In the genomic region with DNA sequence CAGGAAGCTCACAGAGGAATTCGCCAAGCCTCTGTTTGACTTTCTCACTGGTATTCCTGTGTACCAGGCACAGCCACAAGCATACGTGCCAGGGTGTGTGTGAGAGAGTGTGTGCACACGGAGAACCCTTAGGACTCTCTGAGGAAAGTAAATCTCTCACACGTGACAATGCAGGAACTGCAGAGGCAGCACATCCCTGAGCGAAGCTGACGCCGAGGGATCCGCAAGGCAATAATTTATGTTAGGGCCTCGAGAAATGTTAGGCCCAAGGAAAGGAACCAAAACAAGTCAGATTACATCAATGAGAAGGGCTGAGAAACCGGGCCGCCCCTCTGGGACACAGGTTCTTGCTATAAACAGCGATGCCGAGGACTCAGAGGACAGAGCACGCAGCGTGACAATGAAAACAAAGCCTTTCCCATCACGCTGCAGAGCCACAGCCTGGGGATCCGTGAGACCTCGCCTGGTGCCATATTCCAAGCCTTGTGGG, we compare ENCODE assay signal across 8 mouse cellular contexts.
A peak's percentile ranks its signal among the peaks of the same experiment; 100 is the strongest.
DNase-seq lines count a peak whose midpoint lies in the region; ATAC-seq and TF ChIP-seq lines count a peak whose summit lies in the region.

No protein-coding gene starts in this region.

- no peaks in the 10 kb centered on the region for H3K9me3 ChIP-seq in hindbrain, embryonic 15.5 days
- no peaks in the 10 kb centered on the region for H3K9me3 ChIP-seq in midbrain, embryonic 14.5 days (ENCODE audit: control insufficient read depth, low read length)

- ATAC-seq in hindbrain, embryonic 15.5 days (ENCODE audit: low FRiP score, low read depth): peak; percentile 83
- ATAC-seq in midbrain, embryonic 14.5 days (ENCODE audit: low FRiP score, low TSS enrichment): 0 out of 2 replicates have a peak, but pooled peaks have one; percentile 63
- no peak for ATAC-seq in megakaryocyte progenitor cell, adult 5-6 weeks (replicated peaks; ENCODE audit: poor library complexity)

- H3K4me2 ChIP-seq in hindbrain, embryonic 15.5 days: peak overlapping the region; percentile 39
- H3K4me2 ChIP-seq in midbrain, embryonic 14.5 days (ENCODE audit: low read length): peak overlapping the region; percentile 42

- DNase-seq in gastrocnemius, adult 2 months: peak; percentile 60
- no peak for DNase-seq in gastrocnemius, postnatal 25 days
- DNase-seq in midbrain, embryonic 14.5 days: peak; percentile 75
- no peak for DNase-seq in spleen, postnatal 36 days (ENCODE audit: low spot score in 2 of 2)
- DNase-seq in urinary bladder, postnatal 10 days (ENCODE audit: low spot score): no peak

- peak overlapping the region; percentile 48 for H3K27ac ChIP-seq in gastrocnemius, adult 2 months
- H3K27ac ChIP-seq in brown adipose tissue, adult 24 weeks (replicated peaks; ENCODE audit: low read depth, low read length): peak overlapping the region; percentile 26; the same call in 1 of the 2 replicates
- H3K27ac ChIP-seq in hindbrain, embryonic 15.5 days (replicated peaks): peak overlapping the region; percentile 77
- H3K27ac ChIP-seq in midbrain, embryonic 14.5 days (replicated peaks; ENCODE audit: low read depth, low read length): peak overlapping the region; percentile 74

- no peak for TF ChIP-seq CTCF in gastrocnemius, adult 2 months (IDR thresholded peaks at IDR 0.05)

- intact Hi-C loops in gastrocnemius, adult 2 months (cut with DNase I): loop anchor here (5.0 kb wide), 1 partner anchor 348 kb away; no protein-coding TSS in a partner anchor

- H3K4me1 ChIP-seq in brown adipose tissue, adult 24 weeks (ENCODE audit: control insufficient read depth, insufficient read depth, insufficient read length, low read length): peaks cover 14% of the 10 kb centered on the region
- peaks cover 26% of the 10 kb centered on the region for H3K4me1 ChIP-seq in hindbrain, embryonic 15.5 days (replicated peaks)
- peaks cover 18% of the 10 kb centered on the region for H3K4me1 ChIP-seq in midbrain, embryonic 14.5 days (ENCODE audit: control insufficient read depth, insufficient read depth, low read length)

- H3K9ac ChIP-seq in hindbrain, embryonic 15.5 days: peak overlapping the region; percentile 26; the same call in 1 of the 2 replicates
- H3K9ac ChIP-seq in midbrain, embryonic 14.5 days (replicated peaks; ENCODE audit: low read length): peak overlapping the region; percentile 39

- no peak overlapping the region for H3K4me3 ChIP-seq in gastrocnemius, adult 2 months
- H3K4me3 ChIP-seq in brown adipose tissue, adult 24 weeks (ENCODE audit: insufficient read depth, low read depth, low read length): no peak overlapping the region
- no peak overlapping the region for H3K4me3 ChIP-seq in hindbrain, embryonic 15.5 days
- no peak overlapping the region for H3K4me3 ChIP-seq in midbrain, embryonic 14.5 days (replicated peaks; ENCODE audit: low read depth, low read length)

- H3K27me3 ChIP-seq in hindbrain, embryonic 15.5 days: no peaks in the 10 kb centered on the region
- no peaks in the 10 kb centered on the region for H3K27me3 ChIP-seq in midbrain, embryonic 14.5 days (ENCODE audit: control insufficient read depth, insufficient read depth, low read length)

- WGBS in hindbrain, embryonic 15.5 days: 21% methylated on average over 18 of the region's 18 CpGs
- 15% methylated on average over 18 of the region's 18 CpGs for WGBS in midbrain, embryonic 14.5 days

- no peaks in the 10 kb centered on the region for H3K36me3 ChIP-seq in hindbrain, embryonic 15.5 days
- H3K36me3 ChIP-seq in midbrain, embryonic 14.5 days (ENCODE audit: control insufficient read depth, insufficient read depth, low read length): no peaks in the 10 kb centered on the region

Comparison
In these comparisons a context has a peak if more than half of its experiments do, and no peak if none do; other contexts are left out.
1. DNase-seq: peak in gastrocnemius, adult 2 months (single experiment) and midbrain, embryonic 14.5 days (single experiment); none in gastrocnemius, postnatal 25 days (single experiment), spleen, postnatal 36 days (0 of 2) and urinary bladder, postnatal 10 days (single experiment).
2. H3K27ac ChIP-seq: peak in every context shown above with its lines; median percentile 77 in hindbrain, embryonic 15.5 days; 74 in midbrain, embryonic 14.5 days; 48 in gastrocnemius, adult 2 months; 26 in brown adipose tissue, adult 24 weeks.